Mouse (Mus musculus) heart, postnatal 0 days (tissue): ENCODE data around the gene Gjb2.
"Not testable (repeated sequence)": the region's sequence is repeated elsewhere in the genome, so short reads cannot be mapped to it uniquely, and the experiment has no call there.

ENCODE experiments used
- CTCF ChIP-seq: IDR thresholded peaks from 2 replicates; pipeline ENCODE4 v1.5.1; 2016; ENCODE audit warnings: antibody characterized with exemption, control low read depth, low read depth
- EP300 ChIP-seq: IDR thresholded peaks from 2 replicates; pipeline ENCODE4 v1.6.1; 2016; ENCODE audit warnings: antibody characterized with exemption, low read depth

- not testable (repeated sequence) for TF ChIP-seq EP300
- TF ChIP-seq CTCF, result peak; percentile 85
Observed at GRCm38 (mm10) chr14:57060052-57060451, 44.5 kb downstream of the Gjb2 start.
